Mouse (Mus musculus) lung, embryonic 15.5 days (tissue): ENCODE data around the gene Cln3. TPM values are rescaled to one million over a fixed set of nuclear protein-coding genes. Genes with fewer than 3 reads are reported as not detected.

ENCODE experiments used
- ATAC-seq: fragments of 200-750 bp; cut with Nextera tagmentation; 2 replicates; pipeline ENCODE4 v1.8.0; 2017; ENCODE audit warnings: moderate number of reproducible peaks, borderline replicate concordance; ENCODE audit not compliant: low FRiP score, low TSS enrichment; ENCODE audit errors: extremely low read depth
- H3K27ac ChIP-seq: fragments of 300-500 bp; sonication (generic); 2 replicates; pipeline ENCODE4 v1.5.1; 2015; ENCODE audit warnings: moderate library complexity, mild to moderate bottlenecking, inconsistent platforms
- H3K27me3 ChIP-seq: fragments of 300-500 bp; sonication (generic); 2 replicates; pipeline ENCODE4 v1.6.1; 2015; ENCODE audit warnings: inconsistent platforms
- H3K36me3 ChIP-seq: fragments of 300-500 bp; sonication (generic); 2 replicates; pipeline ENCODE4 v1.6.1; 2015; ENCODE audit warnings: inconsistent platforms
- H3K4me1 ChIP-seq: fragments of 300-500 bp; sonication (generic); 2 replicates; pipeline ENCODE4 v1.6.1; 2015; ENCODE audit warnings: inconsistent platforms
- H3K4me2 ChIP-seq: fragments of 300-500 bp; sonication (generic); 2 replicates; pipeline ENCODE4 v1.6.1; 2015; ENCODE audit warnings: inconsistent platforms, mild to moderate bottlenecking, moderate library complexity
- H3K4me3 ChIP-seq: fragments of 300-500 bp; sonication (generic); 2 replicates; pipeline ENCODE4 v1.5.1; 2015; ENCODE audit warnings: mild to moderate bottlenecking, inconsistent platforms
- H3K9ac ChIP-seq: fragments of 300-500 bp; sonication (generic); 2 replicates; pipeline ENCODE4 v1.6.1; 2015; ENCODE audit warnings: inconsistent platforms
- H3K9me3 ChIP-seq: fragments of 300-500 bp; sonication (generic); 2 replicates; pipeline ENCODE4 v1.6.1; 2016; ENCODE audit warnings: inconsistent platforms
- WGBS: fragments of 180-500 bp; shearing (Covaris S2); methylation state at CpG from one replicate; pipeline ENCODE4 v1.1.7; 2015; 5-methylcytosine and 5-hydroxymethylcytosine counted together
- polyA plus RNA-seq: library from polyadenylated mRNA; unstranded; fragments of >200 nt; fragmentation: Nextera tagmentation; extraction: Ambion mirVana; gene quantifications from 2 replicates; pipeline ENCODE4 v1.2.1, GENCODE M21; 2015

Gene Cln3
- polyA plus RNA-seq, 1 experiment from 2014 or later = 27.9 TPM

- Histone ChIP-seq H3K27ac (no peak overlapping the region), H3K9me3 (no peaks in the 10 kb centered on the region), H3K4me1 (peaks cover 10% of the 10 kb centered on the region), H3K36me3 (no peaks in the 10 kb centered on the region), H3K9ac (no peak overlapping the region), H3K4me2 (no peak overlapping the region), H3K4me3 (no peak overlapping the region), H3K27me3 (no peaks in the 10 kb centered on the region)
- WGBS = 69% methylated on average over 10 of the region's 10 CpGs
- ATAC-seq = no peak
These were observed 34.1 kb upstream of the Cln3 start for GRCm38 (mm10) chr7:126619559-126620275.

- no peaks in the 10 kb centered on the region for H3K36me3 ChIP-seq
- no peak overlapping the region for H3K4me2 ChIP-seq
- no peaks in the 10 kb centered on the region for H3K27me3 ChIP-seq
- no peak overlapping the region for H3K9ac ChIP-seq
- H3K27ac ChIP-seq = no peak overlapping the region
- WGBS = 63% methylated on average over 3 of the region's 3 CpGs
- no peak for ATAC-seq
- H3K4me3 ChIP-seq = no peak overlapping the region
- peaks cover 6% of the 10 kb centered on the region; the same call in 1 of the 2 replicates for H3K4me1 ChIP-seq
- H3K9me3 ChIP-seq = no peaks in the 10 kb centered on the region
These were observed 31.1 kb upstream of the Cln3 start for GRCm38 (mm10) chr7:126616707-126617106.

- Histone ChIP-seq H3K9me3 (no peaks in the 10 kb centered on the region), H3K9ac (no peak overlapping the region), H3K4me1 (no peaks in the 10 kb centered on the region), H3K4me2 (no peak overlapping the region), H3K36me3 (no peaks in the 10 kb centered on the region), H3K27ac (no peak overlapping the region), H3K4me3 (no peak overlapping the region), H3K27me3 (no peaks in the 10 kb centered on the region)
- ATAC-seq = no peak
- 72% methylated on average over 3 of the region's 3 CpGs for WGBS
These were observed 27.1 kb upstream of the Cln3 start for GRCm38 (mm10) chr7:126612736-126613135.

GRCm38 (mm10) chr7:126607796-126608195 lies 22.2 kb upstream of the Cln3 start:
- Histone ChIP-seq H3K27ac (no peak overlapping the region), H3K4me1 (peaks cover 13% of the 10 kb centered on the region), H3K27me3 (no peaks in the 10 kb centered on the region), H3K9ac (no peak overlapping the region), H3K9me3 (no peaks in the 10 kb centered on the region), H3K4me3 (no peak overlapping the region), H3K36me3 (no peaks in the 10 kb centered on the region), H3K4me2 (no peak overlapping the region)
- WGBS = 79% methylated on average over 5 of the region's 5 CpGs
- ATAC-seq = no peak

- H3K27me3 ChIP-seq = no peaks in the 10 kb centered on the region
These were observed 21.4 kb upstream of the Cln3 start for GRCm38 (mm10) chr7:126607064-126607463.

GRCm38 (mm10) chr7:126606611-126607010 lies 21.0 kb upstream of the Cln3 start:
- Histone ChIP-seq H3K4me3 (no peak overlapping the region), H3K27ac (peak overlapping the region; percentile 23; the same call in 1 of the 2 replicates), H3K27me3 (no peaks in the 10 kb centered on the region), H3K9ac (no peak overlapping the region), H3K9me3 (no peaks in the 10 kb centered on the region), H3K4me1 (peaks cover 13% of the 10 kb centered on the region), H3K36me3 (no peaks in the 10 kb centered on the region), H3K4me2 (no peak overlapping the region)
- 63% methylated on average over 5 of the region's 5 CpGs for WGBS
- ATAC-seq = no peak

More at GRCm38 (mm10) chr7:126607064-126607463, 21.4 kb upstream of the Cln3 start:
- Histone ChIP-seq H3K9me3 (no peaks in the 10 kb centered on the region), H3K9ac (no peak overlapping the region), H3K4me1 (peaks cover 13% of the 10 kb centered on the region), H3K36me3 (no peaks in the 10 kb centered on the region), H3K27ac (peak overlapping the region; percentile 23; the same call in 1 of the 2 replicates), H3K4me3 (no peak overlapping the region), H3K4me2 (no peak overlapping the region)
- 46% methylated on average over 3 of the region's 3 CpGs for WGBS
- peak; percentile 80; the same call in 1 of the 2 replicates for ATAC-seq

- H3K9ac ChIP-seq = no peak overlapping the region
- peaks cover 13% of the 10 kb centered on the region for H3K4me1 ChIP-seq
- no peaks in the 10 kb centered on the region for H3K9me3 ChIP-seq
- 74% methylated on average over 3 of the region's 3 CpGs for WGBS
- no peak overlapping the region for H3K27ac ChIP-seq
- H3K4me3 ChIP-seq = no peak overlapping the region
- H3K36me3 ChIP-seq = no peaks in the 10 kb centered on the region
- no peak for ATAC-seq
- H3K4me2 ChIP-seq = no peak overlapping the region
- H3K27me3 ChIP-seq = no peaks in the 10 kb centered on the region
These were observed 17.0 kb upstream of the Cln3 start for GRCm38 (mm10) chr7:126602650-126603049.

GRCm38 (mm10) chr7:126601896-126602295 lies 16.3 kb upstream of the Cln3 start:
- no peak overlapping the region for H3K4me3 ChIP-seq
- ATAC-seq = no peak
- WGBS = 32% methylated on average over 5 of the region's 5 CpGs
- peaks cover 7% of the 10 kb centered on the region; the same call in 1 of the 2 replicates for H3K4me1 ChIP-seq
- no peak overlapping the region for H3K4me2 ChIP-seq
- no peak overlapping the region for H3K27ac ChIP-seq
- H3K36me3 ChIP-seq = no peaks in the 10 kb centered on the region
- no peaks in the 10 kb centered on the region for H3K9me3 ChIP-seq
- H3K9ac ChIP-seq = no peak overlapping the region
- no peaks in the 10 kb centered on the region for H3K27me3 ChIP-seq

- no peaks in the 10 kb centered on the region for H3K9me3 ChIP-seq
- no peak overlapping the region for H3K27ac ChIP-seq
- H3K27me3 ChIP-seq = no peaks in the 10 kb centered on the region
- no peak for ATAC-seq
- WGBS = 72% methylated on average over 6 of the region's 6 CpGs
- no peaks in the 10 kb centered on the region for H3K36me3 ChIP-seq
- no peaks in the 10 kb centered on the region for H3K4me1 ChIP-seq
- H3K9ac ChIP-seq = no peak overlapping the region
- H3K4me2 ChIP-seq = no peak overlapping the region
- no peak overlapping the region for H3K4me3 ChIP-seq
These were observed 13.3 kb upstream of the Cln3 start for GRCm38 (mm10) chr7:126598919-126599318.

GRCm38 (mm10) chr7:126596414-126596813 lies 10.8 kb upstream of the Cln3 start:
- ATAC-seq = no peak
- Histone ChIP-seq H3K4me2 (no peak overlapping the region), H3K36me3 (no peaks in the 10 kb centered on the region), H3K9ac (no peak overlapping the region), H3K4me3 (no peak overlapping the region), H3K4me1 (no peaks in the 10 kb centered on the region), H3K27me3 (peaks cover 4% of the 10 kb centered on the region; the same call in 1 of the 2 replicates), H3K27ac (no peak overlapping the region), H3K9me3 (no peaks in the 10 kb centered on the region)
- WGBS = 41% methylated on average over 6 of the region's 6 CpGs

GRCm38 (mm10) chr7:126595890-126596289 lies 10.3 kb upstream of the Cln3 start:
- Histone ChIP-seq H3K27ac (no peak overlapping the region), H3K9me3 (no peaks in the 10 kb centered on the region), H3K36me3 (no peaks in the 10 kb centered on the region), H3K4me1 (no peaks in the 10 kb centered on the region), H3K4me3 (no peak overlapping the region), H3K27me3 (peaks cover 4% of the 10 kb centered on the region; the same call in 1 of the 2 replicates), H3K9ac (no peak overlapping the region), H3K4me2 (no peak overlapping the region)
- ATAC-seq = no peak
- WGBS = 74% methylated on average over 5 of the region's 5 CpGs

- Histone ChIP-seq H3K27me3 (peaks cover 4% of the 10 kb centered on the region; the same call in 1 of the 2 replicates), H3K36me3 (no peaks in the 10 kb centered on the region), H3K27ac (no peak within 1 kb of the TSS), H3K9me3 (no peaks in the 10 kb centered on the region), H3K4me1 (no peaks in the 10 kb centered on the region), H3K4me3 (no peak within 1 kb of the TSS), H3K4me2 (no peak within 1 kb of the TSS), H3K9ac (no peak within 1 kb of the TSS)
- ATAC-seq = no peak
- 74% methylated on average over 11 of the region's 11 CpGs for WGBS
These were observed 9.4 kb upstream of the Cln3 start, which contains the start of gene Il27 for GRCm38 (mm10) chr7:126594862-126595561. TSS of gene Il27 (minus strand) at chr7:126594941.
